Mouse (Mus musculus) erythroid progenitor cell, adult 5-6 weeks (primary cell): ENCODE results near the gene Ccdc138. TPM values are rescaled to one million over a fixed set of nuclear protein-coding genes. Genes with fewer than 3 reads are reported as not detected.

Source experiments
- total RNA-seq, 2 experiments: library from RNA; stranded (forward) in 1 of 2; stranded (reverse) in 1 of 2; fragments of 150-400 nt in 1 of 2; fragments of 186-747, 209-891 nt in 1 of 2; gene quantifications; 2 replicates each; pipeline versions ENCODE4 v1.2.3 to v1.2.4; 2015 to 2017; ENCODE audit warnings: low replicate concordance in 2 of 2

The Ccdc138 gene
- total RNA-seq, 2 experiments from 2014 or later = 6.4 to 14.7 TPM

Other genes starting within 250 kb of the Ccdc138 start
- gene Gcc2, start 242.5 kb upstream of the Ccdc138 start, total RNA-seq (2015; ENCODE audit: low replicate concordance) = 10.5 and 30.6 TPM in 2 replicates
- gene Gcc2, start 242.5 kb upstream of the Ccdc138 start, total RNA-seq (2017; ENCODE audit: low replicate concordance) = 11.6 and 11.8 TPM in 2 replicates
- gene Lims1, start 174.5 kb upstream of the Ccdc138 start, total RNA-seq (2015; ENCODE audit: low replicate concordance) = 67.8 and 80.5 TPM in 2 replicates
- 37.5 and 42.2 TPM in 2 replicates for gene Lims1, start 174.5 kb upstream of the Ccdc138 start, total RNA-seq (2017; ENCODE audit: low replicate concordance)
- 126 and 148 TPM in 2 replicates for gene Ranbp2, start 51.0 kb upstream of the Ccdc138 start, total RNA-seq (2015; ENCODE audit: low replicate concordance)
- gene Ranbp2, start 51.0 kb upstream of the Ccdc138 start, total RNA-seq (2017; ENCODE audit: low replicate concordance) = 169 and 178 TPM in 2 replicates
- gene Edar, start 177.7 kb downstream of the Ccdc138 start, total RNA-seq (2015; ENCODE audit: low replicate concordance) = not detected in 2 replicates
- gene Edar, start 177.7 kb downstream of the Ccdc138 start, total RNA-seq (2017; ENCODE audit: low replicate concordance) = not detected in 2 replicates
- not detected in 2 replicates for gene Gm17542, start 220.3 kb downstream of the Ccdc138 start, total RNA-seq (2015; ENCODE audit: low replicate concordance)
- not detected in 2 replicates for gene Gm17542, start 220.3 kb downstream of the Ccdc138 start, total RNA-seq (2017; ENCODE audit: low replicate concordance)